8 mouse cellular contexts compared by ENCODE assay signal in genomic region chr14:31564452-31565179, GRCm38 (mm10). TPM values are rescaled to one million over a fixed set of nuclear protein-coding genes. Genes with fewer than 3 reads are reported as not detected.
A peak's percentile ranks its signal among the peaks of the same experiment; 100 is the strongest.
DNase-seq lines count a peak whose midpoint lies in the region; ATAC-seq and TF ChIP-seq lines count a peak whose summit lies in the region.

No protein-coding gene starts in this region.

- no peak overlapping the region for H3K4me3 ChIP-seq in kidney, embryonic 16.5 days (ENCODE audit: low read length)
- no peak overlapping the region for H3K4me3 ChIP-seq in myocyte

- no peak for TF ChIP-seq POLR2A in myocyte (IDR thresholded peaks at IDR 0.05; ENCODE audit: insufficient read length, low read depth)

- DNase-seq in urinary bladder, postnatal 25 days (ENCODE audit: low spot score), result peak; percentile 14
- DNase-seq in urinary bladder, adult 2 months (ENCODE audit: low spot score), result no peak
- DNase-seq in heart, adult 9 months (ENCODE audit: low spot score in 2 of 2), result peak; percentile 79
- DNase-seq in natural killer cell, adult 2 months (ENCODE audit: low spot score in 2 of 2), result no peak
- DNase-seq in frontal cortex, postnatal 14 days (ENCODE audit: low spot score in 2 of 2), result no peak

- H3K4me2 ChIP-seq in kidney, embryonic 16.5 days (replicated peaks; ENCODE audit: low read depth, low read length), result no peak overlapping the region
- H3K4me2 ChIP-seq in myocyte (ENCODE audit: low read depth), result peak overlapping the region; percentile 47

- WGBS in kidney, embryonic 16.5 days, result 6% methylated on average over 6 of the region's 6 CpGs

- ATAC-seq in kidney, embryonic 16.5 days (ENCODE audit: low FRiP score, low TSS enrichment), result peak; percentile 83
- no peak for ATAC-seq in cerebellum, adult (ENCODE audit: insufficient number of reproducible peaks, low FRiP score, low TSS enrichment)

- H3K9ac ChIP-seq in kidney, embryonic 16.5 days (replicated peaks; ENCODE audit: low read length), result no peak overlapping the region

- H3K27me3 ChIP-seq in kidney, embryonic 16.5 days (ENCODE audit: insufficient read depth, low read length), result peaks cover 2% of the 10 kb centered on the region; the same call in 1 of the 2 replicates
- no peaks in the 10 kb centered on the region for H3K27me3 ChIP-seq in myocyte (ENCODE audit: control insufficient read depth, insufficient read depth, insufficient read length)

- peaks cover 29% of the 10 kb centered on the region for H3K4me1 ChIP-seq in kidney, embryonic 16.5 days (ENCODE audit: insufficient read depth, low read length)

- H3K79me2 ChIP-seq in myocyte (ENCODE audit: control insufficient read depth, insufficient read depth), result no peaks in the 10 kb centered on the region

- no peak overlapping the region for H3ac ChIP-seq in myocyte (ENCODE audit: control insufficient read depth, insufficient read length)

- H3K27ac ChIP-seq in kidney, embryonic 16.5 days (ENCODE audit: low read length), result peak overlapping the region; percentile 64

- no peaks in the 10 kb centered on the region for H3K9me3 ChIP-seq in kidney, embryonic 16.5 days (ENCODE audit: low read length)

- H3K36me3 ChIP-seq in kidney, embryonic 16.5 days (ENCODE audit: insufficient read depth, low read length), result no peaks in the 10 kb centered on the region
- H3K36me3 ChIP-seq in myocyte (ENCODE audit: control insufficient read depth, insufficient read depth), result no peaks in the 10 kb centered on the region

TF ChIP-seq in myocyte, 11 proteins besides CTCF, POLR2A, EP300 and RAD21:
- TF ChIP-seq TCF12 (IDR thresholded peaks at IDR 0.05; ENCODE audit: insufficient read depth, poor library complexity, severe bottlenecking) (peak; percentile 84), USF1 (IDR thresholded peaks at IDR 0.05; ENCODE audit: low read depth) (no peak), MYOG (IDR thresholded peaks at IDR 0.05; ENCODE audit: control insufficient read depth in 1 of 3, insufficient read depth in 1 of 3, insufficient read length in 2 of 3, low read depth in 2 of 3) (peak; percentile 74 to 97 (median 79)), E2F4 (IDR thresholded peaks at IDR 0.05; ENCODE audit: insufficient read depth) (no peak), SRF (IDR thresholded peaks at IDR 0.05; ENCODE audit: control insufficient read depth, insufficient read length, low read depth) (no peak), REST (IDR thresholded peaks at IDR 0.05; ENCODE audit: insufficient read depth, insufficient read length) (no peak), MAX (IDR thresholded peaks at IDR 0.05; ENCODE audit: low read depth) (no peak), MYOD1 (IDR thresholded peaks at IDR 0.05; ENCODE audit: control insufficient read depth in 1 of 3, insufficient read length in 2 of 3, low read depth in 2 of 3) (peak; percentile 33 to 95 (median 91)), POLR2AphosphoS2 (IDR thresholded peaks at IDR 0.05; ENCODE audit: insufficient read length, low read depth) (no peak), CEBPB (IDR thresholded peaks at IDR 0.05; ENCODE audit: insufficient read depth, poor library complexity, severe bottlenecking) (no peak), TCF3 (IDR thresholded peaks at IDR 0.05; ENCODE audit: insufficient read length, low read depth) (peak; percentile 60)
TF ChIP-seq in myocyte: peak in this region for 4.

RNA-seq across cellular contexts. Expression of gene Colq, which starts 26.5 kb away (rescaled TPM):
- polyA plus RNA-seq in urinary bladder, adult 2 months (2012; rRNA removed), result 0.66 and 0.88 TPM in 2 replicates
- polyA plus RNA-seq in kidney, embryonic 16.5 days (2015; fragmentation: Nextera tagmentation; extraction: Ambion mirVana), result 2.8 and 3.2 TPM in 2 replicates
- 3.0 TPM for polyA plus RNA-seq in myocyte (2012; fragmentation: generic; extraction: Trizol)

Comparison
In these comparisons a context has a peak if more than half of its experiments do, and no peak if none do; other contexts are left out.
1. DNase-seq: peak in urinary bladder, postnatal 25 days (single experiment) and heart, adult 9 months (2 of 2); none in urinary bladder, adult 2 months (single experiment), natural killer cell, adult 2 months (0 of 2) and frontal cortex, postnatal 14 days (0 of 2).